Mouse (Mus musculus): ENCODE data around the gene Tmigd1.

The Tmigd1 gene

GRCm38 (mm10) chr11:76901579-76902361 lies at the start of gene Tmigd1:
Gene Tmigd1, plus strand, starts transcription at chr11:76902159.
- no peak for DNase-seq (ENCODE audit: low spot score in 2 of 2)

DNA sequence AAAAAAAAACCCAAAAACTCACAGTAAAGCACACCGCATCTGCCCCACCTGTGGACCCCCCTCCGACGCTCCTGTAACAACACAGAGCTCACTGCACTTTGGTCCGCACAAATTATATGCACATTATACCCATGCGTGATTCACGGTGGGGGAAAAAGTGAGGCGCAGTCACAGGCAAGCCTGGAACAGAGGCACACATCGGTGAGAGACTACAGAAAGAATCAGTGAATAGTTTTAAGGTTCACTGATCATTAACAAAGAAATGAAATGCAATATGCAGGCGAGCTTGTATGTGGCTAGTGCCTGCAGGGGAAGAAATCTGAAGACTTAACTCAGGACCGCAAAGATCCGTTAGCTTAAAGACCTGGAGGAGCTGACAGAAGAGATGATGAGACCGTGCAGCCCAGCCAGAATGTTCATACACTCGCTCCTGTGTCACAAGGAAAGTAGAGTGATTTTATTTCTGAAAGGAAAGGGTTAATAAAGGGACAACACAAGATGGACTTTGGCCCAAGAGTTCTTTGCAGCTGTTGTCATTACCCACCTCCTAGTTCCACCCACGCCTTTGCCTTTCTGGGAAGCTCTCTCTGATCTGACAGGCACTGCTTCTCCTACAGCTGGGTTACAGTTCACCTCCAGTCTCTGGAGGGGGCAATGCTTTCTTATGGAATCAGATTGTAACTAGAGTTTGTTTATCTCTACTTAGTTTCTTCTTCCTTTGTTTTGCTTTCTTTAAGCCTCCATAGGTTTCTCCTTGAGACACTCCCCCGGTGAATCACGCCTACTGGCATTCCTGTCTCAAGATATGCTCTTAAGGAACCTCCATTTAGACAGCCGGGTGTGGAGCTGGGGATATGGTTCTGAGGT lies 47.3 kb upstream of the Tmigd1 start:
- DNase-seq (ENCODE audit: low spot score in 2 of 2): no peak

- DNase-seq (ENCODE audit: low spot score in 2 of 2): no peak
Observed at GRCm38 (mm10) chr11:76856601-76857000, 45.4 kb upstream of the Tmigd1 start.

DNA sequence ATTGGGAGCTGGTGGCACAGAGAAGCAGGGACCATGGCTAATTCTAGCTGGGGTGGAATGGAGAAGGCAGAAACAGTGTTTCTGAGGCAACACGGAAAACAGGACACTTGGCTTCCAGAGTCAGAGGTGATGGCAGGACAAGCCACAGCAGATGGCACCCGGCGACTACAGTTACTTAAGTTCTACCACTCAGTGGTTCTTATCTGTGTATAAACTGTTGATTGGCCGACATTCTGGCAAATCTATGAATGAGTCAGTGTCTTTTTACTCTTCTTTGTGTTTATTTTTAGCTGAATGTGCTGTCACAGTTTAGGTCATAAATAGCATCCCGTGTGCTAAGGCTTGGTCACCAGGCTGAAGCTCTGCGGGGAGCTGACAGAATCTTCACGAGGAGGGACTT lies 44.8 kb upstream of the Tmigd1 start:
- DNase-seq (ENCODE audit: low spot score in 2 of 2): no peak

- no peak for DNase-seq (ENCODE audit: low spot score in 2 of 2)
Observed at GRCm38 (mm10) chr11:76858781-76859180, 43.2 kb upstream of the Tmigd1 start.

- DNase-seq (ENCODE audit: low spot score in 2 of 2): peak; percentile 9 to 24
Observed at GRCm38 (mm10) chr11:76859261-76859660, 42.7 kb upstream of the Tmigd1 start.

DNA sequence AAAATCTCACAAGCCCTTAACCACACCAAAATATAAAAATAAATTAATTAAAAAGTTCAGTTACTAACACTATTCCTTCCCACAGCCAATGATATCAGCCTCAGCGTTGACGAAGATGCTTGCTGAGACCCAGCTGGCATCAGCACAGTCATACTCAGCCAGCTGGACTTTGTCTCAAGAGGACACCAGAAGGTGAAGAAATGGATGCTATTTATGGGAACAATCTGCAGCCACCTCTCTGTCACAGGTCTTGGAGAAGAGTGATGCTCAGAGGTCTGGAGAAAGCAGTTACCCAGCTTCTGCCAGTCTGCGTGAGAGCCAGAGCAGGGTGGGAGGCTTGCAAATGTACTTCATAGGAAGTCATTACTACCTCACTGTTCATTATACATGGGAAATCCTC lies 40.8 kb upstream of the Tmigd1 start:
- DNase-seq (ENCODE audit: low spot score in 2 of 2): no peak

- no peak for DNase-seq (ENCODE audit: low spot score in 2 of 2)
Observed at GRCm38 (mm10) chr11:76872556-76873234, 29.3 kb upstream of the Tmigd1 start.

GRCm38 (mm10) chr11:76873865-76874264 lies 28.1 kb upstream of the Tmigd1 start:
- no peak for DNase-seq (ENCODE audit: low spot score in 2 of 2)

- DNase-seq (ENCODE audit: low spot score in 2 of 2): no peak
Observed at GRCm38 (mm10) chr11:76874766-76875165, 27.2 kb upstream of the Tmigd1 start.

DNA sequence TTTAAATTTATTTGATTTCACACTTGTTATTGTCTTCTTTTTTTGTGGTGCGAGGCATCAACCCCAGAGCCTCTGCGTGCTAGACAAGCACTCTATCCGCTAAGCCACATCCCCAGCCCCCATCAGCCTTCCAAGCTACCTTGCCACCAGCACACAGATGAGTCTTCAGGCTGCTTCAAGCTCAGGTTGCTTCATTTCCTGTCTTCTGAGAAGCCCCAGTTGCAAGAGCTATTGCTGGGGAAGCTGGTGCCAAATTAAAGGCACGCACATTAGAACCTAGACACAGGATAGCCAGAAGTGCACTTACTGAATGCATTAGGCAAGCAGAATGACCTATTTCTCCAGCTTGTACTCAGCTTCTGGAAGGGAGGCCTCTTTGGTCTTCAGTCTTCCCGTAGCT lies 22.1 kb upstream of the Tmigd1 start:
- DNase-seq (ENCODE audit: low spot score in 2 of 2): peak; percentile 5 to 15

DNA sequence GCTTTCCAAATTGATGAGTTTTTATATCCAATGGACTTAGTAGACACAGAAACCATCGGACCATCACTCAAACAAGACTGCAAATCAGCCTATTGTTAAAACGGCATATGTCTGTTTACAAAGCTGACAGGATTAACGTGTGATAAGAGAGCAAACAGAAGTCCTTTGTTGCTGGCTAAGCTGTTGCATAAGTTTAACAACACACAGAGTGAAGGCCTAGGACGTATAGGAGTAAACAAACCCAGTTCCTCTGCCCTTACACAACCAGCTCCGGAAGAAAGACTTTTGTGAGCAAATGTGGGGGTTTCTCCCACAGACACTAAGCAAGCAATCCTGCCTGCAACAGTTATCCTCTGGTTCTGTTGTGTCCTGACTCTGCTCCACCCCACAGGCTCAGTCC lies 17.5 kb upstream of the Tmigd1 start:
- no peak for DNase-seq (ENCODE audit: low spot score in 2 of 2)

GRCm38 (mm10) chr11:76889339-76890164 lies 12.4 kb upstream of the Tmigd1 start:
- peak; percentile 5 to 21 for DNase-seq (ENCODE audit: low spot score in 2 of 2)

DNA sequence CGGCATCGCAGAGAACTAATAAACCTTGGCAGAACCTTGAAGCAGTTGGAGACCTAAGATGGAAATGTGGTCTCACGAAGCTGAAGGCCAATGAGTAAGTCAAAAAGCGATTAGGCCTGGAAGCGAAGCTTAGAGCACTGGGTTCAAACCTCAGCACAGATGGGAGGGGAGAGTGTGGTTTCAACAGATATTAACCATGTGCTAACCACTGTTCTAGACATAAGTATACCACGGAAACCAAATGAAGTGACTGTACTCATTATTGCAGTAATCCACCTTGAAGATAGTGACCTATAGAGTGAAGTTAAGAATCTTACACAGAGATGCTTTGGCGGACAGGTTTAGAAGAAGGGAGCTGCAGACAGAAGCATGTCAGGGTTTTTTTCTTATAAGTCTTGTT lies 10.8 kb upstream of the Tmigd1 start:
- DNase-seq (ENCODE audit: low spot score in 2 of 2): no peak

- DNase-seq (ENCODE audit: low spot score in 2 of 2): no peak
Observed at GRCm38 (mm10) chr11:76891738-76892349, 10.1 kb upstream of the Tmigd1 start.

GRCm38 (mm10) chr11:76892972-76893371 lies 9.0 kb upstream of the Tmigd1 start:
- DNase-seq (ENCODE audit: low spot score in 2 of 2): no peak

DNA sequence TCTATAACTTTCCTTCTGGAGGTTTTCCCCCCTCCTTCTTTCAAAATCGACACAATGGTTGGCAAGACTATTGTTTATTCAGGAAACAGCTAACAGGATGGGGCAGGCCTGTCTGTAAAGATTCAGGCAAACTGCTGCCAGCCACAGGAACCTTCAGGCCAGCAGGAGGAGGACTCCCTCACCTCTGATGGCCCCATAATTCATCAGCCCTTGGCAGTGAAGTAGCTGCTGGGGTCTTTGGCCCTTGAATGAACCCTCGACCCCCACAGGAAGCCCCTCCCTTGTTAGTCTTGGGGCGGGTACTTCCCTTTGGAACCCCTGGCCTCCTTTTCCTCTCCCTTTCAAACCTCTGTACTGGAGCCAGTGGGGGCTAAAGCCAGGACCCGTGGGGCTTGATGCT lies 8.4 kb upstream of the Tmigd1 start:
- DNase-seq (ENCODE audit: low spot score in 2 of 2): no peak

GRCm38 (mm10) chr11:76894240-76894639 lies 7.7 kb upstream of the Tmigd1 start:
- DNase-seq (ENCODE audit: low spot score in 2 of 2): peak in 1 of 2 experiments; percentile 25

DNA sequence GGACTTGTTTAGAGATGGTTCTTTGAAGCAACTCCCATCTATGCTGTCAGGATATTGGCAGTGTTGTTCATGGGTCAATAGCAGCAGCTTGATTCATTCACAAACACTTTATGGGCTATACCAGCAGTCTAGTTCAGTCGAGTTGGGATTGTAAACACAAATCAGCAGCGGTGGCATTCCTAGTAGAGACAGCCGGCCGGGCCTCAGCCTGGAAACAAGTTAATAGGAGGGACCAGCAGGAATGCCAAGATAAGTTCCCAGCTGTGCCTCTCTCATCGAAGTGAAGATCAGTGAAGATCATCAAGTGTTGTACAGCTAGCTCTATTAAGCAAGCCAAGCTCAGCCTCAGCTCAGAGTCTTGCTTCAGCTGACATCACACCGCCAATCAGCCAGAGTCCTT lies 5.6 kb upstream of the Tmigd1 start:
- no peak for DNase-seq (ENCODE audit: low spot score in 2 of 2)

- no peak for DNase-seq (ENCODE audit: low spot score in 2 of 2)
Observed at GRCm38 (mm10) chr11:76897126-76897525, 4.8 kb upstream of the Tmigd1 start.

DNA sequence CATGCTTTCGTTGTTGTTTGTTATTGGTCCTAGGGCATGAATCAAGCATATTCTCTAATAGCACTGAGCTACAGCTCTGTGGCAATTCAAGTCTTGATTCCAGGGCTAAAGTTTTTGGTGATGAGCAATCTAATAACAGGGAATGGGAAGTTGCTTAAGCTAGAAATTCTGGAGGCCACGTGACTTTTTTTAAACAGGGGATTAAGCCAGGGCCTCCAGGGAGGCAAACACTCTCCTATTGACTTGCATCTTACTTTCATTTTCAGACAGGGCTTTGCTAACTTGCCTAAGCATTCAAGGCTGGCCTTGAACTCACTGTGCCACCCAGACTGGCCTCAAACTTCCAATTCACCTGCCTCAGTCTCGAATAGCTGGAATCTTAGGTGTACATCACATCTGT lies 4.1 kb upstream of the Tmigd1 start:
- DNase-seq (ENCODE audit: low spot score in 2 of 2): no peak
